Mouse (Mus musculus) frontal cortex, adult (tissue): Measurements from ENCODE around the gene Cenpn.

Experiments
- ATAC-seq: cut with Nextera tagmentation; 2 replicates; pipeline ENCODE4 v1.9.2; 2017; ENCODE audit warnings: mild to moderate bottlenecking, moderate library complexity, mixed read lengths; ENCODE audit not compliant: low TSS enrichment

The Cenpn gene

DNA sequence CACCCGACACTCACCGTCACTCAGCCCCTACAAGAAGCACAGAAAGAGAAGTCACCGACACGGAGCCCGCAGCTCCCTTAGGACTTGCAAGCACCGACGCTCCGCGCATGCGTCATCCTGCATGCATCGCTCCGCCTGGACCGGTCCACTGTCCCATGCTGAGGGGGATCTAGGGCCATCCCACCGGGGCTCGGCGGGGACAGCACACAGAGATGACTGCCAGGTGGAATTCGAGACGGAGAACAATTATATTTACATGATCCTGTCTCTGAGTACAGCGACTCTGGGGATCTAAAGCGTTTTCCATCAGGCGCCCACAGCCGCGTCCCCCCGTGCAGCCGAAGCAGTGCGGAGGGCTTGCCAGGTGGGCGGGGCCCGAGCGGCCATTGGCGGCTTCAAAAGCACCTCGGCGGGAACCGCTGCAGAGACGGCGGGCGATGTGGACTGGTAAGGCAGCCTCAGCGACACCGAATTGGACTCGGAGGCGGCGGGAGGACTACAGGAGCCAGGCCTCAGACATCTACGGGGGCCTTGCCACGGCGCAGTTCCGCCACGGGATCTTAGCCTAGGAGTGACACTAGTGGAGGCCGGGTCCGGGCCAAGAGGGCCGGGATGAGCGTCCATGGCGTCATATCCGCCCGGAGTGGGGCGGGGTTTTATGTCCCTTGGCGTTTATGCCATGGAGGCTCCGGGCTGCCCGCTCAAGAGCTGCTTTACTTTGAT lies at the start of gene Cenpn, which contains the start of gene Cmc2:
Cenpn (plus strand) TSS at position 394 of the 723 bp plus-strand sequence.
Cmc2 (minus strand) TSS at position 119 of the 723 bp plus-strand sequence.
- ATAC-seq, result peak; percentile 97

DNA sequence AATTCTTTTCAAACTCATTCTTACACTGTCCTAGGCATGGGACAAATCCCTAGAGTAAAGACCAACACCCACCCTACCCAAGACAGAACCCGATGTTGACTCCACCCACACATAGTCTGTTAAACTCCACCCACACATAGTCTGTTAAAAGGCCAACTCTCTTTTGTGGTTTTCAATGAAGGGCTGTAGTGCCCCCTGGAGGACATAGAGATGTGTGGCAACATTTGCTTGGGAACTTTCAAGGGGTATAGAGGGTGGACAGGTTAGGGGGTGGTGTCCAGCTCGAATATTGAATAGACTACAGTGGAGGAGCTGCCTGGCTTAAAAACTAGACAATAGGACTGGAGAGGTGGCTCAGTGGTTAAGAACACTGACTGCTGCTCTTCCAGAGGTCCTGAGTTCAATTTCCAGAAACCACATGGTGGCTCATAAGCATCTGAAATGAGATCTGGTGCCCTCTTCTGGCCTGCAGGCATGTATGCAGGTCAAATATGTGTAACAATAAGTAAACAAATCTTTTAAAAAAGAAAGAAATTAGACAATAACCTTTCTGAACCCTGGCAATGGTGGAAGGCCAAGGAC lies 48.7 kb upstream of the Cenpn start:
- peak; percentile 73 for ATAC-seq

DNA sequence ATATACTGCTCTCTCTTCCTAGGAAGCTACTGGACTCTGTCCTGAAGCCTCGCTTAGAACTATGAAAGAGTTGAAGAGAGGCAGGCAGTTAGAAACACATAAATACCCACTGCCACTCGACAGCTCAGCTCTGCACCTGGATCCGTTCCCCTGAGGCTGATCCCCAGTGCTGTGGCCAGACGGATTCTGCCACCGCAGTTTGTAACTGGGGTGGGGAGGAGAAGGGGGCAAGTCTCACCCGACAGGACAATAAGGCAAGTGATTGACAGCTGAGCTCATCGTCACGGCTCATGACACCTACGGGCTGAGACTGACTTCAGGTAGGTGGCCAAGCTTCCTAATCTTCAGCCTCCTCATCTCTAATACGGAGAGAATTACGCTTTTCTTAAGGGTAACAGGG lies 47.9 kb upstream of the Cenpn start:
- ATAC-seq, result no peak

DNA sequence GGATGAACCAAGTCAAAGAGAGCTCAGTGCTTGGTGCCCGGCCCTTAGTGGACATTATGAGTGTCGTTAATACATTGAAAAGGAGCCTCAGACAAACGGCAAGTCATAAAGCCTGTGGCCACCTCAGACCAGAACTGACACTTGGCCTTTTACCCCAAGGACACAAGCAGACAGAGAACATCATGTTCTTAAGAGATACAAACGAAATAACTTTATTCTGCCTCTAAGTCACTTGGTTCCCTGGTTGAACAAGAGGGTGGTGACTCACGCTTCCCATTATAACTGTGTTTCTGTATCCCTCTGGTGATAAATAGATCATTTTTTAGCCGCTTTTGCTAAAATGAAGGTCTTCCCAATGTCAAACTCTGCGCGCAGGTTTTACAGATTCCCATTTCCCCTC lies 47.5 kb upstream of the Cenpn start:
- no peak for ATAC-seq

DNA sequence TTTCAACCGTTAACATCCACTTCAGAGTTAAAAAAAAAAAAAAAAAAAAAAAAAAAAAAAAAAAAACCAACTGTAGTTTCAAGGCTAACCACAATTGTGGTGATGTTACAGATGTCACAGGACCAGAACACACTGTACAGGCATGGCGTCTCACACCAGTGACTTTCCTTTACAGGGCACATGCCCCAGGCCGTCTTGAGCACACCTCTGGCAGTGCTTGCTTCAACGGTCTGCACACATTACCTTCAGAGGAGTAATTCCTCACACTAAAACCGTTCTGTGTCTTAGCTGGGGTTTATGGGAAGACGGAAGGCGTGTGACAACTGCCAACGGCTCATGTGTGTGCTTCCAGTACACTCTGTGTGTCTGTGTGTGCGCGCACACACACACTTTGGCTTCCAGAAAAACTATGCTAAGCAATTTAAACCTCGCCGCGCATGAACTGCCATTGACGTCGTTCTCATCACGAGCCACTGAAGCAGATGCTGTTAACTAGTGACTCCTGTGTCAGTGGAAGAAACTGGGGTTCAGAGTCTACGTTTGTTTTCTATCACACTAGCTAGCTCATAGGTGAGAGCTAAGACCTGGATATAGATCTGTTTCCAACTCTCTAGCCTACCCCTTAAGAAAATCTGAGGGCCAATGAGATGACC lies 45.6 kb upstream of the Cenpn start:
- ATAC-seq, result no peak

DNA sequence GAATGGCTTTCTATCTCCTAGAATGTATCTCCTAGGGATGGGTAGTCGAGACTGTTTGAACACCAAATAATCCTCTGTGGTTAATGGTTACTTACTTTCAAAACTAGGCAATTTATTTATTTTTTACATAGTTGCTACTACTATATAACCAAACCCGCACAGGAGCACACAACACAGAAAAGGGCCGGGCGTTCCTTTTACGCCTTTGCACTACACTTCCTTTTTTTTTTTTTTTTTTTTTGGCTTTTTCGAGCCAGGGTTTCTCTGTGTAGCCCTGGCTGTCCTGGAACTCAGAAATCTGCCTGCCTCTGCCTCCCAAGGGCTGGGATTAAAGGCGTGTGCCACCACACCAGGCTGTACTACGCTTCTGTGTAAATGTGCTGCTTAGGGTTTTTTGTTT lies 40.1 kb upstream of the Cenpn start:
- ATAC-seq, result no peak

DNA sequence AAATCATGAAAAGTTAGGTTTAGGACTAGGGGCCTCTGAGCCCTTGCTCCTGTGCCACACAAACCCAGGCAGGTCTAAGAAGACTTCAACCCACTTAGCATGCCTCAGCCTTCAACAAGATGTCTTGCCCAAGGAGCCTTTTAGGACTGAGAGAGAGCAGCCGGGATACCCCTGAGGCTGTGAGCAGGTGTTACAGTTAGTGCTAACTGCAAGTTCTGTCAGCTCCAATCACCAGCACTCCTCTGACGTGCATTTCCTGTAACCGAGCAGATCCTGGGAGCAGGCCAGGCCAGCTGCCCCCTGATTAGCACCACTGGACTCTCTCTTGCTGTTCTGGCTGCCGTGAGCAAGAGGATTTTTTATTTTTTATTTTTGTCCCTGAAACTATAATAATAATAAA lies 33.7 kb upstream of the Cenpn start:
- ATAC-seq, result no peak

DNA sequence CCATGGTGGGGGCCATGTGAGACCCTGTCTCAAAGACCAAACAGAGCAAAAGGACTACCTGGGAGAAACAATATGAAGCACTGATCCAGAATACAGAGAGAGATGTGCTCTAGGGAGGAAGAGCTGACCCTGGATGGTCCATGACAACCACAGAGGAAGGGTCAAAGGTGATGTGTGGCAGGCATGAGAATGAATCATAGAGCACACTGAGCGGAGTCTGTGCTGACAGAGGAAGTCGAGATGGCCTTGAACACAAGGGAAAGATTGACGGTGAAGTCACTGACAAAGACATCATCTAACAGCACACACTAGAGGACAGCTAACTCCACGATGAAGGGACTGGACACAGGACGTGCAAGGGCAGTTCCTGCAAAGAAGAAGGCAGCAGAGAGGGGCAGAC lies 30.1 kb upstream of the Cenpn start:
- ATAC-seq, result no peak

DNA sequence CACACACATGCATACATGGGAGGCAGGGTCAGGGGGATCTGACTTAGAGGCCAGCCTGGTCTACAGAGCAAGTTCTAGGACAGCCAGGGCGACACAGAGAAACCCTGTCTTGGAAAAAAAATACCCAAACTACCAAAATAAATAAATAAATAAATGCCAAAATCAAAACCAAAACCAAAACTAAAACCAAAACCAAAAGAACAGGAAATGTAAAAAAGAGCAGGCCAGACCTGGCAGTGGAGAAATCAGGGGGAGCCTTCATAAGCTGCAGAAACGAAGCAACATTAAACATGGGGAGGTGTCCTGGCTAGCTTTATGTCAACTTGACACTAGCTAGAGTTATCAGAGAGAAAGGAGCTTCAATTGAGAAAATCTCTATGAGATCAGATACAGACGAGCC lies 29.4 kb upstream of the Cenpn start:
- ATAC-seq, result no peak

DNA sequence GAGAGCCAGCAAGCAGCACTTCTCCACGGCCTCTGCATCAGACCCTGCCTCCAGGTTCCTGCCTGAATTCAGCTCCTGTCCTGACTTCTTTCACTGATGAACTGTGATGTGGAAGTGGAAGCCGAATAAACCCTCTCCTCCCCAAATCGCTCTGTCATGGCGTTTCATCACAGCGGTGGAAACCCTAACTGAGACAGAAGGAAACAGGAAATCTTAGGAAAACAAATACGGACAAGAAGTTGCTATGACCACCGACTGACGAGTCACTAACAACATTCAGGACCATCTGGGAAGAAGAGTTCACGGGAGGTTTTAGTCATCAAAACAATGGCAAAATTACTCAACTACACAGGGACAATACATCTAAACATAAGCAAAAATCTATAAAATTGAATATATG lies 28.9 kb upstream of the Cenpn start:
- no peak for ATAC-seq

DNA sequence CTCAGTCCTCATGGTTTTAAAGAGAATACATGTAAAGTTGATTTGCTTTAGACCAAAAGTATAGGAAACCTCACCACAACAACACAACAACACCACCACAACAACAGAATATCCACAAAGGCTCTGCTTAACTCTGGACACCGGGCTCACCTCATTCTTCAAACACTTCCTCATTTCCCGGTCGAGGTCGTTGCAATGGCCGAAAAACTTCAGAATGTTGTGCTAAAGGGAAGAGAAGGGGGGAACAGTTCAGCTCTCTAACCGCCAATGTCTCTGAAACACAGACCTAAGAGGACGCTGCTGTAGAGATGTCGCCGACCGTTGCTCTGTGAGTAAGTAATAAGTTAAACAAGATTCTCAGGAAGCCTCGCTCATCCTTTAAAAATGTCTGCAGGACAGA lies 27.6 kb upstream of the Cenpn start:
- ATAC-seq, result no peak

DNA sequence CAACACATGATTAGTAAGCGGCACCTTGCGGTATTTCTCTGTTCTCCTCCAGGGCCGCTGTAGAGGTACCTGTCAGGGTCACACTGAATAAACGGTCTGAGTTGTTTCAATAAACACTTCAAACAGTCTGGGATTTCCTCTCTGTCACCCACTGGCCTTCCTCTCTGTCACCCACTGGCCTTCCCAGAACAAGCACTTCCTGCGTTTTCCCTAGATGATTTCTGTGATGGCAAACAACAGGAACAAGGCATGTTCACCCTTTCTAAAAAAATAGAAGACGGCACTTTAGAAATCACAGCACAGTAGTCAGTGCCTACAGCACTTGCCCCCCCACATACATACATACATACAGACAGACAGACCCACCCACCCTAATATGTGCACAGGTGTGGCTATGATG lies 26.0 kb upstream of the Cenpn start:
- ATAC-seq, result no peak

DNA sequence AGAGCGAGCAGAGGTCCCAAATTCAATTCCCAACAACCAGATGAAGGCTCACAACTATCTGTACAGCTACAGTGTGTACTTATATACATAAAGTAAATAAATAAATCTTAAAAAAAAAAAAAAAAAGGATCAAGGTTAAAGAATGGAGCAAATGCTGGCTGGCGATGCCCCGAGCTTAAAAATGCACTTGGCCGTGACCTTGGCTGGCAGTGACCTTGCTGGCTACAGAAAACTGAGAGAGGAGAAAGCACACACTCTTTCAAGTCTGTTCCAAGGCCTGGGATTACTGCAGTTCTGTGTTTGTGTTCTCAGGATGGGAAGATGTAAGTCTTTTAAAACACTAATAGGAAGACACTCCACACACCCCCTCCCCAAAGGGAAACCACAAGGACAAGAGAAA lies 16.8 kb upstream of the Cenpn start:
- no peak for ATAC-seq

DNA sequence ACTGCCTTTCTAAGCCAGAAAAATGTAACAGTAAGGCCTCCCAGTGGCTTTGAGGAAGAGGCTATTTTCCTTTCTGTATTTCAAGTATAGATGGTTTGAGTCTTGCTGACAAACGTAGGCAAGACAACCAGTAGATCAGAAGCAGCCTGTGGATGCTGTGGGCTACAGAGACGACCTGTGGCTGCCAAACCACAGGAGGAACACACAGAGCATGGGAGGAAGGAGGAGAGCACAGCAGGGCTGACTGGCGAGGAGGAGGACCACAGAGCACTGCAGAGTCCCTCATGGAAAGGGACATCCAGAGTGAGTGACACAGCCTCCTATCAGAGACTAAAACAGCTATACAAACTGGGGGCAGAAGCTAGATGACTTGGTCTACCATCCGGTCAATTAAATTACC lies 16.3 kb upstream of the Cenpn start:
- ATAC-seq, result no peak

DNA sequence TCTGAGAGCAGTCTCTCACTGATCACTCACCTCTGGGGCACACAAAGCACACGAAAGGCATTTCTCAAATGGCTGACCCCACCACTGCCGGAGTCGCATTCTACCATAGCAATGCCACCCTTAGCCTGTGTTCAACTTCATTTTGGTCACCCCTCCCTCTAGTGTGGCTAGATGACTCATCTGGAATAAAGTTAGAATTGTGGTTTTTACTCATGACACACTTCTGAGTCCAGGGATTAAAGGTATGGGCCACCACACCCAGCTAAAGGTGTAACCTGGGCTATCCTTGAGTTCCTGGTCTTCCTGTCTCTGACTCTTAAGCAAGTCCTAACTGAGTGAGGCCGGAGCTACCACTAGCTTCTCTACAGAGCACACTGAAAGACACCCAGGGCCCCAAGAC lies 15.7 kb upstream of the Cenpn start:
- ATAC-seq, result no peak

DNA sequence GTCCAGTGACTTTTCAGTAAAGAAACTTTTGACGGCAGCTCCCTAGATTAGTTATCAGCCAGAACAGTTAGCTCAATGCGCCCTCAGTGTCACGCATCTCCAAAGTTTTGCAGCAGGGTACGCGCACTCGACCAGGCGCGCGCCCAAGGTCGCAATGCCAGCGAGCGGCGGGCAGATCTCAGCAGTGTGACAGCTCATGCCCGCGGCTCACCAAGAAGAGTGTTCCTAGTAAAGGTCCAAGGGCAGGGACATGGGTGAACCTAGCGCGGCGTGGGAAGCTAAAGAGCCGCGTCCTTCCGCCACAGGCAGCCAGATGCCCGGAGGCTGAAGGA lies 559 bp upstream of the Cenpn start:
- peak; percentile 62 for ATAC-seq

DNA sequence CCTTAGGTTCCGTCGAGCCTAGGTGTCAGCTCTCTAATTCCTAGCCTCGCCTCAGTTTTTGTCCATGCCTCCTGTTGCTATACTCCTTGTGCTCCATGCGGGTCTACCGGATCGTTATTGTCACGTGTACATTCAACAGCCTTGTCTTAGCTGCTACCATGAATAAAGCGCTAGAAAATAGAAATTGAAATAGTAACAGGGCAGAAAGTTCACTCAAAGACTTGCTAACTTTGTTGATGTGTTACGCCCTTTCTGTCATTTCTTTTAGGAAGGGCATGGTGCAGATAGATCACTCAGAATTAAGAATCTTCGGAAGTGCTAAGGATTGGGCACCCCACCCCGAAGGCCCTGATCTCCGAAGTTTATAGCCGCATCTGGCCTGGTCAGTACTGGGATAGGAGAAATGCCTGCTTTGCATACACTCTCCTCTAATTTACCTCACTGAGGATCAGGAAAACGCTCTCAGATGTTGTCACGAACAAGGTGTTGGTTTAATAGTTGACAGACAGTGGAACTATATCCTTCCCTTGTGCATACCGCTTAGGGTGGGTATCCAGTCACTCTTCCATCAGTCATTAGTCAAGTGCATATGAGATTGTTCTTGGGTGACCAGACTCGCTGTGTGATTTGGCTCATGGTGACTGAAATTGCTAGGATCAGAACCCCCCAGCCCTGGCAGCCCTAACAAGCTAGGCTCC lies 679 bp downstream of the Cenpn start:
- no peak for ATAC-seq

DNA sequence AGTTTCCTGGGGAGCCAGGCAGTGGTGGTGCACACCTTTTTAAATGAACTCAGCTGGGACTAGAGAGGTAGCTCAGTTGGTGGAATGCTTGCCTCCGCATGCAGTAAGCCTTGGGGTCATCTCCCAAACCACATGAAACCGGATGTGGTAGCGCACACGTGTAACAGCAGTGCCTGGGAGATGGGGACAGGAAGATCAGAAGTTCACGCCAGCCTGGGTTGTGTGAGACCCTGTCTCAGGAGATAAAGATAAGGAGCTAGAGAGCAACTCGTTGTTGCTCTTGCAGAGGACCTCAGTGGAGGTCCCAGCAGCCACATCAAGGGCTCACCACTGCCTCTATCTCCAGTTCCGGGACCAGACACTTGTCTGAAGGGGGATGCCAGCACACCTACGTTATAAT lies 2.0 kb downstream of the Cenpn start:
- no peak for ATAC-seq

DNA sequence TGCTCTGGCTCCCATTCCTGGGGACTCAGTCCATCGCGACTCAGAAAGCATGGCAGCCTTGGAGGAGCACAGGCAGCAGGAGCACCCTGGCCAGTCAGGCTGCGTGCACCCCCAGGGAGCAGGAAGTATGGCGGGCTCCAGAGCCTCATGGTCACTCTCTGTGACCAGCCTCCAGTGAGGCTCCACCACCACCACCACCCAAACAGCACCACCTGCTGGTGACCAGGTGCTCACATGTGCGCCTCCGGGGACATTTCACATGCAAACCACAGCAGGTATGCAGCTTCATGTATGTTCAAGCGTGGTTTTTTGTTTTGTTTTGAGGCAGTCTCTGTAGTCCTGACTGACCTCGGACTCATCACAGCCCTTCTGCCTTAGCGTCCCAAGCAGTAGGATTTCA lies 6.3 kb downstream of the Cenpn start:
- no peak for ATAC-seq

DNA sequence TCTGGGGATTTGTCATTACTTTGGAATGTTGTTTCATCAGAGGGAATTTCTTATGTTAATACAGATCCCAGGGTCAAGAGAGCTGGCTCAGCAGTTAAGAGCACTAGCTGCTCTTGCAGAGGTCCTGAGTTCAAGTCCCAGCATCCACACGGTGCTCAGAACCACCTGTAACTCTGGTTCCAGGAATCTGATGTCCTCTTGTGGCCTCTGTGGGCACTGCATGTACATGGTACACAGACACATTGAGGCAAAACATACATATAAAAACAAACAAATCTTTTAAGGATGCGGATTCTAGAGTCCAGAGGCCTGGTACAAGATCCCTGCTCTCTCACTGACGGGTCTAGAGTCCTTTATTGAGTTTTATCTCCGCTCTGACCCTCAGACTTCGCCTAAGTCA lies 7.1 kb downstream of the Cenpn start:
- ATAC-seq, result no peak

DNA sequence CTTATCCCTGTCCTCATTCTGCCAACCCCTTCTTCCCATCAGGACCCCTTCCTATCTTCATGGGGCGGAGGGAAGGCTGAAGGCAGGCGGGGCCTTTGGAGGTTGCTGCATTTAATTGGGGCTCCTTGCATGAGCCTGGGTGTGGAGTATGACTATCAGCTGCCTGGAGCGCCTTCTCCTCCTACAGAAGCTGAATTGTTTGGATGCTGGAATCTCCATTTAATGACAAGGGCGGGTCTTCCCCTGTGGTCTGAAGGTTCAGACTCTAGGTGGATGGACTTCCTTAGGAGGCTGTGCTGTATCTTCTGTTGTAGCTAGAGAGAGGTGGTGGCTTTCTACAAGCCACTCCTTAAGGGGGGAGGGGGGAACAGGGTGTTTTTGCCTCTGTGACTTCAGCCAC lies 13.4 kb downstream of the Cenpn start:
- no peak for ATAC-seq

DNA sequence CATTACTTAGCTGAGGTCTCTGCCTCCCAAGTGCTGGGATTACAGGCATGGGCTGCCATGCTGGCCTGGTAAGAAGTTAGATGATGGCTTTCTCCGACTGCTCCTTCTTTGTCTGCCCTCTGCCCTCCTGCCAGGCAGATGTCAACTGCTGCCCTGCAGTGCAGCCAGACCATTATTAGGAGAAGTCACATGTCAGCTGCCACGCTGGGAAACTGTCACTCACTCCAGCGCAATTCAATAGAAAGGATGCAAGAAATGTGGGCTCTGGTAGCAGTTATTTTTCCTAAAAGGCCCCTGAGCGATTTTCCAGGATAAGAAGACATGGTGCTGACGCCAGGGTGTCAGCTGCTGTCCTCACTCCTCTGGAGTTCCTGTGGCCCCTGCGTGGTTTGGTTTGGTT lies 14.0 kb downstream of the Cenpn start:
- ATAC-seq, result no peak
